Mouse (Mus musculus) heart, postnatal 0 days (tissue): ENCODE results near the gene Padi3.

ENCODE experiments used
- CTCF ChIP-seq: IDR thresholded peaks from 2 replicates; pipeline ENCODE4 v1.5.1; 2016; ENCODE audit warnings: antibody characterized with exemption, control low read depth, low read depth
- EP300 ChIP-seq: IDR thresholded peaks from 2 replicates; pipeline ENCODE4 v1.6.1; 2016; ENCODE audit warnings: antibody characterized with exemption, low read depth

DNA sequence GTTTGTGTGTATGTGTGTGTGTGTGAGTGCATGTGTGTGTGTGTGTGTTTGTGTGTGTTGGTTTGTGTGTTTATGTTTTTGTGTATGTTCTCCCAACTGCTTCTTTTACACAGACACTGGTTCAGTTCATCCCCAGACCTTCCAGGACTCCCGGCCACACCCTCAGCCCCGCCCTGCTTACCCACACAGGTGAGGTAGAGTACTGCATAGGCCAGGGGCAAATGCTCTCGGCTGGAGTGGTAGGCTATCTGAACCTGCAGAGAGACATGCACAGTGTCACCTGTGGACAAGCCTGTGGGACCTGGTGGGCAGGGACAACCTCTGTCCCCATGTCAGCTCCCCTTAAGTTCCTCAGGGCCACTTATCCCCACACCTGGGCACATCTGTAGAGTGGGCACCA, 9.1 kb downstream of the Padi3 start:
- TF ChIP-seq EP300 (no peak), CTCF (no peak)
